Mouse (Mus musculus) bone marrow, adult 2 months (tissue): ENCODE data around the gene Fam20c.

ENCODE experiments used
- CTCF ChIP-seq: fragments of 200-500 bp; IDR thresholded peaks from 2 replicates; pipeline ENCODE4 v1.5.1; 2011; ENCODE audit warnings: low read length, control low read depth; ENCODE audit not compliant: control insufficient read depth, insufficient read depth
- POLR2A ChIP-seq: fragments of 200-500 bp; IDR thresholded peaks from 2 replicates; pipeline ENCODE4 v1.6.1; 2011; ENCODE audit warnings: low read depth, mild to moderate bottlenecking, control low read depth, low read length, borderline replicate concordance; ENCODE audit not compliant: control insufficient read depth

DNA sequence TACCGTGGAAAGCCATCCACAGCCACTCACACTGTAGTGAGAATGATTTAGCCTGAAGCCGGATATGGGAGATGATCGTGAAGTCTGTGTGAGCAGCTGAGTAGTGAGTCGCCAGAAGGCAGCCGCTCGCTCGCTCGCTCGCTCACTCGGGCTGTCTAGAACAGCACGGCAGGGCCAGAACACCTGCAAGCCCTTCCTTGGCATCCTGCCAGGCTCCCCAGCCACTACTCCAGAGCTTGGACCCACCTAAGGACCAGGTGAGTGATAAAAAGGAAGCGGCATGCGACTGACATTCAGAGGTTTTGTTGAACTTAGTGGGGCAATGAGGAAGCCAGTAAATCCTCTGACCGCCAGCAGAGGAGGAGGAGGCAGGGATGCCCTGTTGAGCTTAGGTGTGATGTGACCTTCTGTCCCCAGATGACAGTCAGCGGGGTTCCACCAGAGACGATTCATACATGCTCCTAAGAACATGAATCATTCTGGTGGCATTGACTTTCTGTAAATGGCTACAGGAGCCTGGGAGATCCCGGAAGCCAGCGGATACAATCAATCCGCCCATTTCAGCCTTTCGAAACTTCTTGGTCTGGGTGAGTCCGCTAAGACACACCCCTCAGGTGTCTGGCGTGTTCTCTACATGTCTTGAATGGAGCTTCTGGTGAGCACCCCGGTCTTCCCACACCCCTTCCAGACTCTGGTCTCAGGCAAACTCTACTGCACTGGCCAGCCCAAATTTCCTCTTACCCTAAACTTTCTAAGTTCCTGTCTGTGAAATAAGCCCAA, 95.6 kb downstream of the Fam20c start:
- TF ChIP-seq CTCF (no peak), POLR2A (no peak)
